Mouse (Mus musculus) limb, embryonic 13.5 days (tissue): ENCODE measurements around the gene Lemd2. TPM values are rescaled to one million over a fixed set of nuclear protein-coding genes. Genes with fewer than 3 reads are reported as not detected.

ENCODE experiments used
- ATAC-seq: fragments of 200-750 bp; cut with Nextera tagmentation; 2 replicates; pipeline ENCODE4 v1.8.0; 2017; ENCODE audit warnings: low read depth, moderate number of reproducible peaks, moderate TSS enrichment; ENCODE audit not compliant: low FRiP score
- H3K27ac ChIP-seq: fragments of 300-500 bp; sonication (generic); 2 replicates; pipeline ENCODE4 v1.5.1; 2015; ENCODE audit warnings: inconsistent platforms, mild to moderate bottlenecking, moderate library complexity
- H3K27me3 ChIP-seq: fragments of 300-500 bp; sonication (generic); 2 replicates; pipeline ENCODE4 v1.6.1; 2015; ENCODE audit warnings: mild to moderate bottlenecking, inconsistent platforms
- H3K36me3 ChIP-seq: fragments of 300-500 bp; sonication (generic); 2 replicates; pipeline ENCODE4 v1.6.1; 2015; ENCODE audit warnings: inconsistent platforms, mild to moderate bottlenecking, moderate library complexity
- H3K4me1 ChIP-seq: fragments of 300-500 bp; sonication (generic); 2 replicates; pipeline ENCODE4 v1.6.1; 2015; ENCODE audit warnings: inconsistent platforms
- H3K4me2 ChIP-seq: fragments of 300-500 bp; sonication (generic); replicated peaks from 2 replicates; pipeline ENCODE4 v1.6.1; 2015; ENCODE audit warnings: inconsistent platforms, mild to moderate bottlenecking, moderate library complexity
- H3K4me3 ChIP-seq: fragments of 300-500 bp; sonication (generic); 2 replicates; pipeline ENCODE4 v1.5.1; 2015; ENCODE audit warnings: moderate library complexity, mild to moderate bottlenecking, inconsistent platforms
- H3K9ac ChIP-seq: fragments of 300-500 bp; sonication (generic); 2 replicates; pipeline ENCODE4 v1.6.1; 2015; ENCODE audit warnings: mild to moderate bottlenecking, inconsistent platforms
- H3K9me3 ChIP-seq: fragments of 300-500 bp; sonication (generic); 2 replicates; pipeline ENCODE4 v1.6.1; 2016; ENCODE audit warnings: inconsistent platforms
- WGBS: fragments of 180-500 bp; shearing (Covaris S2); methylation state at CpG from one replicate; pipeline ENCODE4 v1.1.7; 2015; 5-methylcytosine and 5-hydroxymethylcytosine counted together
- polyA plus RNA-seq: library from polyadenylated mRNA; unstranded; fragments of >200 nt; fragmentation: Nextera tagmentation; extraction: Ambion mirVana; gene quantifications from 2 replicates; pipeline ENCODE4 v1.2.1, GENCODE M21; 2015

The Lemd2 gene
- polyA plus RNA-seq, 1 experiment from 2014 or later = 18.6 TPM

DNA sequence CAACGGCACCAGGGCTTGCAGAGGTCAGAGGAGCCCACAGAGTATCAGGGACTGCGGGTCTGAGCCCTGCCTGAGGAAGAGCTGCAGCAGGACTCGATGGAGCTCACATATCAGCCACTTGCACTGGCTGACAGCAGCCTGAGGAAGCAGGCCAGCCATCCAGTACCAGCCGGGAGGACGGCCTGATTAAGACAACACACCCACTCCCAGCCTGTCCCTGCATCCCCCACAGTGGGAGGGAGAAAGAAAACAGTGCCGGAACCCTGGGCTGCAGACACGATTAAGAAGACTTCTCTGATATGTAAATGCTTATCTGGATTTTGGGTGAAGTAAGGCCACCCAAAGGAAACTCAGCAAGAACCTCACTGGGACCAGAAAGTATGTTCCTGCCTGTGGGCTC is 4.4 kb downstream of the Lemd2 start:
- Histone ChIP-seq H3K9ac (no peak overlapping the region; the same call in 1 of the 2 replicates), H3K9me3 (no peaks in the 10 kb centered on the region), H3K4me1 (peaks cover 51% of the 10 kb centered on the region), H3K27me3 (no peaks in the 10 kb centered on the region), H3K4me3 (no peak overlapping the region), H3K4me2 (no peak overlapping the region), H3K36me3 (peaks cover 76% of the 10 kb centered on the region), H3K27ac (no peak overlapping the region)
- ATAC-seq = no peak
- 53% methylated on average over 7 of the region's 7 CpGs for WGBS

DNA sequence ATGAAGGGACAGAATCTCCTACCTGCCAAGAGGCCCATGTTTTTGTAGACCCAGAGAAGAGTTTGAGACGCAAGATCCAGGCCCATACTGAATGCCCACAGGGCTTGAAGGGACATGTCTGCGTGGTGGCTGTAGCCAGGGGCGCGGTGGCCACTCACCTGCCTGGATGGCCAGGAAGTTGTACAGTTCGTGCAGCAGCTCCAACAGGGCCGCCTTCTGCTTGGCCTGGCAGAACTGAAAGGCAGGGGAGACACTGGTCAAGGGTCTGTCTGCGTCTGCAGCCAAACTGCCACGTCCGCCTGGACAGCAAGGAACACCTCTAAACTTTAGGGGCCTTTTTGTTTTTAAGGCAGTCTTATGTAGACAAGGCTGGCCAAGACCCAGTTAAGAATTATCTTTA is 5.1 kb downstream of the Lemd2 start:
- H3K9ac ChIP-seq = no peak overlapping the region
- no peak for ATAC-seq
- no peaks in the 10 kb centered on the region for H3K9me3 ChIP-seq
- H3K4me3 ChIP-seq = no peak overlapping the region
- H3K4me1 ChIP-seq = peaks cover 52% of the 10 kb centered on the region
- H3K4me2 ChIP-seq = no peak overlapping the region
- H3K27me3 ChIP-seq = no peaks in the 10 kb centered on the region
- H3K27ac ChIP-seq = no peak overlapping the region
- H3K36me3 ChIP-seq = peaks cover 82% of the 10 kb centered on the region
- 98% methylated on average over 9 of the region's 9 CpGs for WGBS

GRCm38 (mm10) chr17:27196206-27196605 is 8.1 kb downstream of the Lemd2 start:
- Histone ChIP-seq H3K4me1 (peaks cover 33% of the 10 kb centered on the region), H3K36me3 (peaks cover 99% of the 10 kb centered on the region)
- WGBS = 35% methylated on average over 9 of the region's 9 CpGs

GRCm38 (mm10) chr17:27194258-27195185 is 9.7 kb downstream of the Lemd2 start:
- no peaks in the 10 kb centered on the region for H3K9me3 ChIP-seq
- 75% methylated on average over 20 of the region's 20 CpGs for WGBS
- H3K9ac ChIP-seq = 0 out of 2 replicates have a peak overlapping the region, but pooled peaks have one; percentile 8
- peaks cover 21% of the 10 kb centered on the region for H3K4me1 ChIP-seq
- no peak overlapping the region for H3K4me3 ChIP-seq
- no peak overlapping the region; the same call in 1 of the 2 replicates for H3K27ac ChIP-seq
- no peak overlapping the region for H3K4me2 ChIP-seq
- no peak for ATAC-seq
- H3K36me3 ChIP-seq = peaks cover 99% of the 10 kb centered on the region
- H3K27me3 ChIP-seq = no peaks in the 10 kb centered on the region

More at GRCm38 (mm10) chr17:27196206-27196605, 8.1 kb downstream of the Lemd2 start:
- H3K27me3 ChIP-seq = no peaks in the 10 kb centered on the region
- H3K4me3 ChIP-seq = no peak overlapping the region
- no peak overlapping the region for H3K4me2 ChIP-seq
- H3K9ac ChIP-seq = 0 out of 2 replicates have a peak overlapping the region, but pooled peaks have one; percentile 19
- H3K27ac ChIP-seq = no peak overlapping the region; the same call in 1 of the 2 replicates
- H3K9me3 ChIP-seq = no peaks in the 10 kb centered on the region
- no peak for ATAC-seq

DNA sequence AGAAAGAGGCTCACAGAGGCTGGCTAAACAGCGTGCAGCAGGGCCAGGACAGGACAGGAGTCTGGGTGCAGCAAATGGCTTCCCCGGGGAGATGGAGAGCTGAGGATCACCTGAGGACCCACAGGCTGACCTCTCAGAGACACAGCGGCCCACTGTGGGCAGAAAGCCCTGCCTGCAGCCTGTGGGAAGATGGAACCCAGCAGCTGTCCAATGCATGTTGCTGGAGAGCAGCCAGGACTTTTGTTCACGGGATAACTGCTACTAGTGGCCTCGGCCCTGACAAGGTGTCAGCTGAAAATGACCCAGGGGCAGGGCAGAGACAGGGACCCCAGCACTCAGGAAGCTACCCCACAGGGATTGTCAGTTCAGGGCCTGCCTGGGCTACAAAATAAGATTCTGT is 12.5 kb downstream of the Lemd2 start:
- WGBS = 82% methylated on average over 5 of the region's 5 CpGs
- no peak overlapping the region for H3K4me2 ChIP-seq
- ATAC-seq = no peak
- no peak overlapping the region for H3K27ac ChIP-seq
- H3K4me1 ChIP-seq = peaks cover 19% of the 10 kb centered on the region
- peaks cover 79% of the 10 kb centered on the region for H3K36me3 ChIP-seq
- H3K9me3 ChIP-seq = no peaks in the 10 kb centered on the region
- H3K4me3 ChIP-seq = no peak overlapping the region
- no peak overlapping the region for H3K9ac ChIP-seq
- no peaks in the 10 kb centered on the region for H3K27me3 ChIP-seq

DNA sequence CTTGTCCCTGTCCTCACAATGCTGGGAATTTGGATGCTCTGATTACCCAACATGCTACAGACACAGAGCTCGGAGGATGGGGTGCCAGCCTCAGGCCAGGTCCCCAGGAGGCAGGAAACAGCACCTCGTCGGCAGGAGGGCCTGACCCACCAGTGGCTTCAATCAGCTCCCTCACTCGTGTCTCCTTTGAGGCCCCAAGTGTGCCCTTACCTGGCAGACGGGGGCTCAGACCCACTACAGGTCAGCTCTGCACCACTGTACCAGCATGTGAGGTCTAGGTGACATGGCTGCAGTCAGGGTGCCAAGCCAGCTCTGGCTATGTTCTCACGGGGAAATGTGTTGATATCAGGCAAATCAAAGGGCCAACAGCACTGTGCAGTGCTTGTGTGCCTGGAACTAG is 13.1 kb downstream of the Lemd2 start:
- no peak overlapping the region for H3K4me2 ChIP-seq
- 80% methylated on average over 6 of the region's 6 CpGs for WGBS
- no peaks in the 10 kb centered on the region for H3K9me3 ChIP-seq
- H3K4me3 ChIP-seq = no peak overlapping the region
- no peaks in the 10 kb centered on the region for H3K27me3 ChIP-seq
- no peak for ATAC-seq
- H3K9ac ChIP-seq = no peak overlapping the region
- H3K4me1 ChIP-seq = peaks cover 13% of the 10 kb centered on the region
- H3K36me3 ChIP-seq = peaks cover 73% of the 10 kb centered on the region
- no peak overlapping the region for H3K27ac ChIP-seq

DNA sequence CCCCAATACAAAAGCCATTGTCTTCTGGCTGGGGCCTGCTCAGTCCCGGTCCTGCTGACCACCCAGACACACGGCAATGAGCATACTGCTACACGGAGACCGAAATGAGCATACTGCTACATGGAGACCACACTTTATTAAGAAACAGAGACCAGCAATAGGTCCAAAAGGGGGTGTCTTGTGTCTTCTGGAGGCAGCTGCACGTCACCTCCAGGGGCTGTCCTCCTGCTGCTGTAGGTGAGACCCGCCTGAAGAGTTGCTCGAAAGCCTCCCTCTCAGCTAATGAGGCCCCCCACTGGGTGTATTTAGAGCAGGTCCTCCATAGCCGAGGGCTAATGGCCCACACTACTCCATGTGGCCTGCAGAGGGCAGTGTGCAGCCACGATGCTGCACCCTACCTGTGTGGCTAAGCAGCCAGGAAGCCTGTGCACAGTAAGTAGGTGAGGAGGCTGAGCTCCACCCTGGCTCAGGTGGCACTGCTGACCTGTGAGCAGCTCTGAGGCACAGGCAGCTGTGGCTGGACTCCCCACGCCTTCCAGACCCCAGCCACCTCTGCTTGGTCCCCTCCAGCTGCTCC is 14.5 kb downstream of the Lemd2 start:
- Histone ChIP-seq H3K9me3 (no peaks in the 10 kb centered on the region), H3K27ac (no peak overlapping the region; the same call in 1 of the 2 replicates), H3K9ac (no peak overlapping the region), H3K36me3 (peaks cover 58% of the 10 kb centered on the region), H3K4me1 (peaks cover 7% of the 10 kb centered on the region), H3K4me3 (no peak overlapping the region), H3K27me3 (no peaks in the 10 kb centered on the region), H3K4me2 (no peak overlapping the region)
- WGBS = 31% methylated on average over 10 of the region's 10 CpGs
- peak; percentile 34; the same call in 1 of the 2 replicates for ATAC-seq

GRCm38 (mm10) chr17:27188883-27189282 is 15.4 kb downstream of the Lemd2 start:
- no peaks in the 10 kb centered on the region for H3K27me3 ChIP-seq
- H3K27ac ChIP-seq = no peak overlapping the region
- WGBS = 82% methylated on average over 9 of the region's 9 CpGs
- H3K4me3 ChIP-seq = no peak overlapping the region
- H3K4me1 ChIP-seq = peaks cover 7% of the 10 kb centered on the region
- no peaks in the 10 kb centered on the region for H3K9me3 ChIP-seq
- no peak for ATAC-seq
- peaks cover 50% of the 10 kb centered on the region for H3K36me3 ChIP-seq
- no peak overlapping the region for H3K4me2 ChIP-seq
- no peak overlapping the region for H3K9ac ChIP-seq

DNA sequence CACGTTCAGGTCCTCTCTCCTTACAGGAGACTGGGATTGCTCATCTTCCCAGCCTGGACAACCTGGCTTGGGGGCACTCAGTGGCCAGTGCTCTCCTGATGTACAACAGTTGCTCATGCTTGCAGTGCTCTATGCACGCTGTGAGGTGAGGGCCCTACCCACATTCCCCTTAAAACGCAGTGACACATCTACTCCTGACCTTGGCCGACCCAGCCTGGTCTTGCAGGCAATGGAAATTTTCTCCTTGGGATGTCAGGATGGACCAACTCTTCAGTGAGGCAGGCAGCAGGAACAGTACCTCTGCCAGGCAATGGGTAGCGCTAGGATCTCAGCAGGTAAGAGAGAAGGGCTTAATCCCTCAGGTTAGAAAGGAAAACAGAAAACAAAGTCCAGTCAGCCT is 17.2 kb downstream of the Lemd2 start:
- Histone ChIP-seq H3K27me3 (no peaks in the 10 kb centered on the region), H3K36me3 (peaks cover 32% of the 10 kb centered on the region), H3K27ac (no peak overlapping the region), H3K4me1 (peaks cover 7% of the 10 kb centered on the region), H3K4me3 (no peak overlapping the region), H3K4me2 (no peak overlapping the region), H3K9me3 (no peaks in the 10 kb centered on the region), H3K9ac (no peak overlapping the region)
- ATAC-seq = no peak
- 59% methylated on average over 5 of the region's 5 CpGs for WGBS

GRCm38 (mm10) chr17:27186068-27186467 is 18.2 kb downstream of the Lemd2 start:
- Histone ChIP-seq H3K9me3 (no peaks in the 10 kb centered on the region), H3K9ac (no peak overlapping the region), H3K36me3 (peaks cover 22% of the 10 kb centered on the region), H3K27me3 (no peaks in the 10 kb centered on the region), H3K4me3 (no peak overlapping the region), H3K4me1 (peaks cover 7% of the 10 kb centered on the region), H3K27ac (no peak overlapping the region), H3K4me2 (no peak overlapping the region)
- no peak for ATAC-seq
- 87% methylated on average over 3 of the region's 3 CpGs for WGBS

- no peak overlapping the region for H3K27ac ChIP-seq
- WGBS = 84% methylated on average over 12 of the region's 12 CpGs
- H3K9me3 ChIP-seq = no peaks in the 10 kb centered on the region
- no peaks in the 10 kb centered on the region for H3K27me3 ChIP-seq
- ATAC-seq = no peak
- no peak overlapping the region for H3K9ac ChIP-seq
- peaks cover 7% of the 10 kb centered on the region for H3K4me1 ChIP-seq
- H3K36me3 ChIP-seq = no peaks in the 10 kb centered on the region
- H3K4me3 ChIP-seq = no peak overlapping the region
- H3K4me2 ChIP-seq = no peak overlapping the region
Measured at GRCm38 (mm10) chr17:27183667-27184292, 20.5 kb downstream of the Lemd2 start.

- Histone ChIP-seq H3K4me2 (no peak overlapping the region), H3K4me1 (peaks cover 7% of the 10 kb centered on the region), H3K27ac (no peak overlapping the region), H3K9me3 (no peaks in the 10 kb centered on the region), H3K36me3 (no peaks in the 10 kb centered on the region), H3K27me3 (no peaks in the 10 kb centered on the region), H3K4me3 (no peak overlapping the region), H3K9ac (no peak overlapping the region)
- 82% methylated on average over 5 of the region's 5 CpGs for WGBS
- ATAC-seq = no peak
Measured at GRCm38 (mm10) chr17:27182401-27182800, 21.9 kb downstream of the Lemd2 start.
